Mouse (Mus musculus) bone marrow macrophage, adult 2 months (primary cell): ENCODE data around the gene Tpd52l1. TPM values are rescaled to one million over a fixed set of nuclear protein-coding genes. Genes with fewer than 3 reads are reported as not detected.
A peak's percentile ranks its signal among the peaks of the same experiment; 100 is the strongest.

ENCODE experiments used
- H3K27ac ChIP-seq: 2 replicates; pipeline ENCODE4 v1.5.1; 2012; ENCODE audit warnings: low read depth, low read length; ENCODE audit not compliant: insufficient read depth
- H3K4me1 ChIP-seq: 2 replicates; pipeline ENCODE4 v1.6.1; 2012; ENCODE audit warnings: low read length; ENCODE audit not compliant: control insufficient read depth, insufficient read depth
- H3K4me3 ChIP-seq: 2 replicates; pipeline ENCODE4 v1.5.1; 2012; ENCODE audit warnings: mild to moderate bottlenecking, low read length, moderate library complexity; ENCODE audit not compliant: insufficient read depth
- CTCF ChIP-seq: IDR thresholded peaks from 2 replicates; pipeline ENCODE4 v1.5.1; 2012; ENCODE audit warnings: low read depth, mild to moderate bottlenecking, low read length, moderate library complexity
- POLR2A ChIP-seq: IDR thresholded peaks from 2 replicates; pipeline ENCODE4 v1.6.1; 2012; ENCODE audit warnings: mild to moderate bottlenecking, low read depth, low read length, borderline replicate concordance
- polyA plus RNA-seq: library from polyadenylated mRNA; stranded (reverse); fragments of >200 nt; gene quantifications from 2 replicates; pipeline ENCODE4 v1.2.4, GENCODE M21; 2012; ENCODE audit not compliant: missing spikeins, insufficient read depth, insufficient read length

Tpd52l1 gene
- polyA plus RNA-seq = not detected in 2 replicates

- TF ChIP-seq POLR2A (no peak), CTCF (peak; percentile 71)
- no peak within 1 kb of the TSS for H3K27ac ChIP-seq
- H3K4me3 ChIP-seq = peak within 1 kb of the TSS; percentile 60
- H3K4me1 ChIP-seq = 0 out of 2 replicates have a peak, but pooled peaks cover 2% of the 10 kb centered on the region
Observed at GRCm38 (mm10) chr10:31445291-31446124, at the start of gene Tpd52l1. Gene Tpd52l1 (minus strand): TSS chr10:31445958.

DNA sequence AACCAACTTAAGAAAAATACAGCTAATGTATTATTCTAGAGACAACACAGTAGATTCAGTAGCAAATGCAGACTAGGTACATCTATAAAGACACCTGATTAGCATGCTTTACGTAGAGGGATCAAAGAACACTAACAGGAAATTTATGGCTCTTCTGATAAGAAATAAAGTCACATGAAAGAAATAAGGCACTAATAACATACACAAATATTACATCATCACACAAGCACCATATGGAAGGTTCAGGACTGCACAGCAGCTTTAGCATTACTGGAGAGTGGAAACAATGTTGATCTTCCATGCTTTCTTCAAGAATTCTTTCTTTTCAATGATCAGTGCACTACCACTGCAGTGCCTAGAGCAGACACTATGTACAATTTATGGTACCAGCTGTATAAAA, 48.5 kb upstream of the Tpd52l1 start:
- Histone ChIP-seq H3K4me3 (no peak overlapping the region), H3K4me1 (no peaks in the 10 kb centered on the region), H3K27ac (no peak overlapping the region)
- TF ChIP-seq POLR2A (no peak), CTCF (no peak)

DNA sequence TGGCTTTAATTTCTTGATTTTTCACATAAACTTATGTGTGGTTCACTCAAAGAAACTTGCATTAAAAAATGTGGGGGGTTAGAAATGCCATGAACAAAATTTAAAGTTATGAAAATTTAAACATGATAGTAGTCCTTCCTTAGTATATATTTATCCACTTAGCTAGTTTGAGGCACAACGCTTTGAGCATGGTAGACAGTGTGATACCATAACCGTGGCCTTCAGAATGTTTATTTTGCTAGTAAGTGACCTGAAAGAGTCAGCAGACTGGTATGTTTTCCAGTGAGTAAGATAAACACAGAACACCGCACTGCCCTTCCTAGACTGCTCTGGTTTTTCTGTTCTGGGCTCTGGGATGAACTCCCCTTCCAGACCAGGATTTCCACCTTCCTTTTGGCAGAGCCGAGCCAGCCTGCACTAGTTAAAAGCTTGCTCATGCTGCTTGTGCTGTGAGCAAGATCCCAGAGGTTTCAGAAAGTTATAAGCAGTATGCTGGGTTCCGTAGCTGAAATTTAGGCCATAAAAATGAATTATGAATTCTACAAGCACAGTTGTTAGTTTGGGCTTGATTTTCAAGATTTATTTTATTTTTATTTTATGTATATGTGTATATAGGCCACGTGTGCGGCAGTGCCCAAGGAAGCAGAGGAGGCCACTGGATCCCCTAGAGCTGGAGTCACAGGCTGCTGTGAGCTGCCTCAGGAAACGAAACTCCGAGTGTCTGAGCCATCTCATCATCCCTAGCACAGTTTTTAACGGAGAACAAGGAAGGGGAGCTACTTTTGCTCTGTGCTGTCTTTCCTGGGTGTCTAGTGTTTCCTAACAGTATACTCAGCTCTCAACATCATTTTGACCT, 21.5 kb upstream of the Tpd52l1 start:
- H3K4me1 ChIP-seq = no peaks in the 10 kb centered on the region
- TF ChIP-seq CTCF (no peak), POLR2A (no peak)
- no peak overlapping the region for H3K4me3 ChIP-seq
- no peak overlapping the region for H3K27ac ChIP-seq

- no peak overlapping the region for H3K4me3 ChIP-seq
- no peak overlapping the region for H3K27ac ChIP-seq
- no peak for TF ChIP-seq CTCF
- TF ChIP-seq POLR2A = no peak
- H3K4me1 ChIP-seq = no peaks in the 10 kb centered on the region
Observed at GRCm38 (mm10) chr10:31465840-31466541, 20.2 kb upstream of the Tpd52l1 start.

GRCm38 (mm10) chr10:31465424-31465823, 19.7 kb upstream of the Tpd52l1 start:
- H3K27ac ChIP-seq = no peak overlapping the region
- no peak for TF ChIP-seq POLR2A
- no peaks in the 10 kb centered on the region for H3K4me1 ChIP-seq
- no peak overlapping the region for H3K4me3 ChIP-seq

- no peak overlapping the region for H3K4me3 ChIP-seq
- no peaks in the 10 kb centered on the region for H3K4me1 ChIP-seq
- H3K27ac ChIP-seq = no peak overlapping the region
- TF ChIP-seq POLR2A = no peak
- TF ChIP-seq CTCF = no peak
Observed at GRCm38 (mm10) chr10:31463044-31463443, 17.3 kb upstream of the Tpd52l1 start.

DNA sequence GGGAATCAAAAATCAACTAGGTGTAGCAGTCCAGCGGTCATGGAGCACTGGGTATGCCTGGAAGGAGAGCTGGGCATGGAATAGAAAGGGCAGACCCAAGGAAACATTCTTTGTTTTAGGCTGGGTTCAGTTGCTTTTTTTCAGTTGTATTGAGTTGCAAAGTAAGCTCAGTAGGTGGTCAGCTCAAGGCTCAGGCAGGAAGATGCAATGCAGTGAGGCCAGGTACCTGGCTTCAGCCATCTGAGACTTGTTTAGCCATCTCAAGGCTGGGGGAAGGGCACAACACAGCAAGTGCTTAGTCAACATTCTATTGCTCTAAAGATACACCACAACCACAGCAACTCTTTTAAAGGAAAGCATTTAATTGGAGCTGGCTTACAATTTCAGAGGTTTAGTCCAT, 11.0 kb upstream of the Tpd52l1 start:
- Histone ChIP-seq H3K4me3 (no peak overlapping the region), H3K4me1 (no peaks in the 10 kb centered on the region)
- TF ChIP-seq CTCF (no peak), POLR2A (no peak)

DNA sequence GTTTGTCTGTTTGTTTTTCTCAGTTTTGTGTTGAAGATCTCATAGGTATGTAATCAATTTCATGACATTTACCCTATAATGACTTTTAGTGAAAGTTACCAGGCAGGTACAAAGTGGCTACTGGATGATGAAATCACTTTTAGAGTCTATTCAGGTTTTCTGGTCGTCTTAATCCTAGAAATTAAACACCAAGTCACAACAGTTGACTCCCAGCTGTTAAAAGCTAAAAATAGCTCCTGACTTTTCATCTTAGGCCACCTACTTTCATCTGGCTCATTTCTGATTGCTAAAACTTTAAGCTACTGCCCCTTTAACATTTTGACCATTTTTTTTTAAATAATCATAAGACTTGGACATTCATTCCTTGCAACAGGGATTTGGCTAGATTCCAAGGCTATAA, 1.3 kb upstream of the Tpd52l1 start:
- Histone ChIP-seq H3K4me1 (0 out of 2 replicates have a peak, but pooled peaks cover 2% of the 10 kb centered on the region), H3K4me3 (no peak overlapping the region), H3K27ac (no peak overlapping the region)
- no peak for TF ChIP-seq POLR2A
- TF ChIP-seq CTCF = no peak

More for the DNA sequence above, 11.0 kb upstream of the Tpd52l1 start:
- no peak overlapping the region for H3K27ac ChIP-seq

- H3K27ac ChIP-seq = no peak overlapping the region
- TF ChIP-seq POLR2A (no peak), CTCF (no peak)
Observed at GRCm38 (mm10) chr10:31444206-31444605, 1.6 kb downstream of the Tpd52l1 start.

GRCm38 (mm10) chr10:31441491-31441890, 4.3 kb downstream of the Tpd52l1 start:
- no peak for TF ChIP-seq POLR2A
- no peak for TF ChIP-seq CTCF
- H3K27ac ChIP-seq = no peak overlapping the region
- no peak overlapping the region for H3K4me3 ChIP-seq
- 0 out of 2 replicates have a peak, but pooled peaks cover 2% of the 10 kb centered on the region for H3K4me1 ChIP-seq

More at GRCm38 (mm10) chr10:31444206-31444605, 1.6 kb downstream of the Tpd52l1 start:
- 0 out of 2 replicates have a peak, but pooled peaks cover 2% of the 10 kb centered on the region for H3K4me1 ChIP-seq
- H3K4me3 ChIP-seq = no peak overlapping the region
